Mouse (Mus musculus): ENCODE results near the gene E2f1. TPM values are rescaled to one million over a fixed set of nuclear protein-coding genes. Genes with fewer than 3 reads are reported as not detected.

The E2f1 gene
- polyA plus RNA-seq, 1 experiment: 11.0 TPM

DNA sequence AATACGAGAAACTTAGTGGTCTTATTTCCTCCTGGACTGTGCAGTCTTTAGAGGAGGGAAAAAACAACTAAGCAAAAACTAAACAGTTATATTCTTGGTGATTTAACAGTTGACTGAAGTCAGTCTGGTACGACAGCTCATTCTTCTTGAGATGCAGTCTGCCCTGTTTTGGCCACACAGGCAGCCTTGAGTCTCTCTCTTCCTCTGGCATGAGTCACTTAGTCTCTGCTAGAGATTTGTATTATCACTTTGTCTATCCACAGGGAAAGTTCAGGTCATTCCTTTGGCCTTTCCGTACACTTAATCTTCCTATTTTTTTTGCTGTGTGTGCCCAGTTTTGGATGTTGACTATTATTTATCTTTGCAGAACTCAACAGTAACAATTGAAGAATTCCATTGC lies 59.6 kb downstream of the E2f1 start:
- Histone ChIP-seq H3ac (ENCODE audit: control insufficient read depth, insufficient read length) (no peak overlapping the region), H3K4me2 (ENCODE audit: low read depth) (no peak overlapping the region), H3K4me3 (no peak overlapping the region), H3K79me2 (ENCODE audit: control insufficient read depth, insufficient read depth) (no peaks in the 10 kb centered on the region), H3K27me3 (ENCODE audit: control insufficient read depth, insufficient read depth, insufficient read length) (no peaks in the 10 kb centered on the region), H3K36me3 (ENCODE audit: control insufficient read depth, insufficient read depth) (peaks cover 25% of the 10 kb centered on the region)
- no peak for TF ChIP-seq MYOG (IDR thresholded peaks at IDR 0.05; ENCODE audit: control insufficient read depth in 1 of 3, insufficient read depth in 1 of 3, insufficient read length in 2 of 3, low read depth in 2 of 3)
- no peak for TF ChIP-seq MYOD1 (IDR thresholded peaks at IDR 0.05; ENCODE audit: control insufficient read depth in 1 of 3, insufficient read length in 2 of 3, low read depth in 2 of 3)
- TF ChIP-seq TCF3 (IDR thresholded peaks at IDR 0.05; ENCODE audit: insufficient read length, low read depth): no peak
- no peak for TF ChIP-seq POLR2AphosphoS2 (IDR thresholded peaks at IDR 0.05; ENCODE audit: insufficient read length, low read depth)
- TF ChIP-seq REST (IDR thresholded peaks at IDR 0.05; ENCODE audit: insufficient read depth, insufficient read length): no peak
- no peak for TF ChIP-seq MAX (IDR thresholded peaks at IDR 0.05; ENCODE audit: low read depth)
- no peak for TF ChIP-seq E2F4 (IDR thresholded peaks at IDR 0.05; ENCODE audit: insufficient read depth)
- no peak for TF ChIP-seq POLR2A (IDR thresholded peaks at IDR 0.05; ENCODE audit: insufficient read length, low read depth)
- TF ChIP-seq USF1 (IDR thresholded peaks at IDR 0.05; ENCODE audit: low read depth): no peak
- TF ChIP-seq TCF12 (IDR thresholded peaks at IDR 0.05; ENCODE audit: insufficient read depth, poor library complexity, severe bottlenecking): no peak
- no peak for TF ChIP-seq SRF (IDR thresholded peaks at IDR 0.05; ENCODE audit: control insufficient read depth, insufficient read length, low read depth)
- no peak for TF ChIP-seq CEBPB (IDR thresholded peaks at IDR 0.05; ENCODE audit: insufficient read depth, poor library complexity, severe bottlenecking)

Other genes starting within 250 kb of the E2f1 start
- 14.7 TPM for gene Cdk5rap1, start 196.9 kb downstream of the E2f1 start, polyA plus RNA-seq (2012; fragmentation: generic; extraction: Trizol)
- gene Snta1, start 161.8 kb downstream of the E2f1 start, polyA plus RNA-seq (2012; fragmentation: generic; extraction: Trizol): 61.7 TPM
- 7.5 TPM for gene Cbfa2t2, start 133.4 kb downstream of the E2f1 start, polyA plus RNA-seq (2012; fragmentation: generic; extraction: Trizol)
- 22.9 TPM for gene 1700003F12Rik, start 22.8 kb downstream of the E2f1 start, polyA plus RNA-seq (2012; fragmentation: generic; extraction: Trizol)
- gene Actl10, start 18.1 kb downstream of the E2f1 start, polyA plus RNA-seq (2012; fragmentation: generic; extraction: Trizol): 0.17 TPM
- gene Necab3, start 11.0 kb downstream of the E2f1 start, polyA plus RNA-seq (2012; fragmentation: generic; extraction: Trizol): 0.12 TPM
- 12.5 TPM for gene Pxmp4, start 33.8 kb upstream of the E2f1 start, polyA plus RNA-seq (2012; fragmentation: generic; extraction: Trizol)
- 3.4 TPM for gene Zfp341, start 43.4 kb upstream of the E2f1 start, polyA plus RNA-seq (2012; fragmentation: generic; extraction: Trizol)
- 0.47 TPM for gene 4930519P11Rik, start 43.5 kb upstream of the E2f1 start, polyA plus RNA-seq (2012; fragmentation: generic; extraction: Trizol)
- gene Chmp4b, start 81.8 kb upstream of the E2f1 start, polyA plus RNA-seq (2012; fragmentation: generic; extraction: Trizol): 172 TPM
- gene Gm14214, start 200.1 kb upstream of the E2f1 start, polyA plus RNA-seq (2012; fragmentation: generic; extraction: Trizol): not detected
- 379 TPM for gene Raly, start 221.2 kb upstream of the E2f1 start, polyA plus RNA-seq (2012; fragmentation: generic; extraction: Trizol)
- not detected for gene a, start 221.5 kb upstream of the E2f1 start, polyA plus RNA-seq (2012; fragmentation: generic; extraction: Trizol)

Measured in myocyte (in vitro differentiated cells).